Mouse (Mus musculus): ENCODE measurements around the gene Agap2. TPM values are rescaled to one million over a fixed set of nuclear protein-coding genes. Genes with fewer than 3 reads are reported as not detected.
A peak's percentile ranks its signal among the peaks of the same experiment; 100 is the strongest.

Gene Agap2
- 0.05 and 0.06 TPM in 2 replicates for polyA plus RNA-seq (2014; fragmentation: Nextera tagmentation; extraction: Ambion mirVana)

DNA sequence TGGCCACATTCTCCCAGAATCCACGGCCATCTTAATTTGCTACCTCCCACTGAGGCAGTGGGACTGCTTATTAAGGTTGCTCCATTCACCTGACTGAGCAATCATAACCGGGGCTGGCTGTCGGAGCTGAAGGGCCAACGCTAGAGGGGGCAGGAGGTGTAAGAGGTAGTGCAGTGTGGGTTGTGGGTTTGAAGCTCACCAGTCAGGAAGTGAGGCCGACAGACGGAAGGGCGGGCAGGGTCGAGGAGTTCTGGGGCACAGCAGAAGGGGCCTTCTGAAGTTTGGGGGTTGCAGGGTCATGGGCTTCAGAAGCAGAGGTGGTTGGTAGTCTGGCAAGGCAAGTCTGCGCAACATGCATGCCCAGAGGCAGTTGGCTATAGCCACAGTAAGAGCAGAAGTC lies at the start of gene Agap2:
TSS of gene Agap2 (plus strand) at position 205 of the 400 bp plus-strand sequence.
- 0 out of 2 replicates have a peak, but pooled peaks cover 3% of the 10 kb centered on the region for H3K9me3 ChIP-seq (ENCODE audit: control insufficient read depth, low read length)
- no peak within 1 kb of the TSS for H3K9ac ChIP-seq (ENCODE audit: low read length)
- H3K4me1 ChIP-seq (ENCODE audit: control insufficient read depth, insufficient read depth, low read length): peaks cover 16% of the 10 kb centered on the region
- DNase-seq (ENCODE audit: low spot score) (no peak), ATAC-seq (ENCODE audit: insufficient number of reproducible peaks, low FRiP score, low TSS enrichment, low read depth) (no peak)
- H3K27ac ChIP-seq (replicated peaks; ENCODE audit: low read depth, low read length): no peak within 1 kb of the TSS
- no peak within 1 kb of the TSS for H3K4me3 ChIP-seq (ENCODE audit: low read depth, low read length)
- 69% methylated on average over 9 of the region's 9 CpGs for WGBS
- H3K36me3 ChIP-seq (ENCODE audit: control insufficient read depth, insufficient read depth, low read length): no peaks in the 10 kb centered on the region
- H3K4me2 ChIP-seq (ENCODE audit: low read depth, severe bottlenecking): no peak within 1 kb of the TSS
- H3K27me3 ChIP-seq (ENCODE audit: control insufficient read depth, insufficient read depth, low read length): peaks cover 35% of the 10 kb centered on the region

DNA sequence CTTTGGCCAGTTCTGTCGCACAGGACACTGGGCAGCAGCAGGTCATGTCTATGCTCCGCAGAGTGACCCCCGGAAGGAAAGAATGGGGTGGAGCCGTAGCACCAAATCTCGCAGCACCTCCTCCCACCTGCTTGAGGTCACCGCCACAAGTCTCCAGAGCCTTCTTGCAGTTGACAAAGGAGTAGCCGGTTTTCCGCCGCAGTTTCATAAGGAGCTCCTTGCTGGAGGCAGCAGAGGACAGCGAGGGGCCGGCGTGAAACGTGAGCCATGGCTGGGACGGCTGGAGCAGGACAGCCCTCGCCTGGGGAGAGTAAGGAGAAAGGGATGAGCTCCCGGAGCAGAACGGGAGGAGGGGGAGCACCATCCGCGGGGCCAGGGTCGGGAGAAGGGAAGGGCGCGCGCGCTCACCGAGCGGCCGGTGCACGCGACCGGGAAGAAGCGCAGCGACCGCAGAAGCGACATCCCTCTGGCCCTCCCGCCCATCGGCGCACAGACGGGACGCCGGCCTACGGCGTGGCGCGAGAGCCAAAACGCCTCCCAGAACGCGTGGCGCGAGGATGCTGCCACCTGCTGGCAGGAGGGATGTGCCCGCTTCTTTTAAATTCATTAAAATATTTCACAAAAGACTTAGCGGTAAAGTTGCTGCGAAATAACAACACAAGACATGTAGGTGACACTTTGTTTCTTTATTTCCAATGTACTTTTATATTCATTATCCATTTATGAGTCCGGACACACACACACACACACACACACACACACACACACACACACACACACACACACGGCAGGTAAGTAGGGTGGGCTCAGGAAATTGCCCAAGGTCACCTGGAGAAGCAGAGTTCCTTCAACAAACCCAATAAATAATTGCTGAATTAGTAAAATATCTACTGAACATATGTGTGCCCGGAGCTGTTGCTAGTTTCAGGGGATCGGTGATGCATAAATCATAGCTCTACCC lies 44.5 kb upstream of the Agap2 start, which contains the start of gene Tsfm:
TSS of gene Tsfm (minus strand) at position 505 of the 961 bp plus-strand sequence.
- Histone ChIP-seq H3K9me3 (ENCODE audit: control insufficient read depth, low read length) (no peaks in the 10 kb centered on the region), H3K27me3 (ENCODE audit: control insufficient read depth, insufficient read depth, low read length) (no peaks in the 10 kb centered on the region), H3K4me2 (ENCODE audit: low read depth, severe bottlenecking) (peak within 1 kb of the TSS; percentile 69), H3K4me3 (ENCODE audit: low read depth, low read length) (peak within 1 kb of the TSS; percentile 87), H3K9ac (ENCODE audit: low read length) (peak within 1 kb of the TSS; percentile 90), H3K36me3 (ENCODE audit: control insufficient read depth, insufficient read depth, low read length) (peaks cover 15% of the 10 kb centered on the region), H3K4me1 (ENCODE audit: control insufficient read depth, insufficient read depth, low read length) (no peaks in the 10 kb centered on the region), H3K27ac (replicated peaks; ENCODE audit: low read depth, low read length) (peak within 1 kb of the TSS; percentile 56; the same call in 1 of the 2 replicates)
- 6% methylated on average over 56 of the region's 56 CpGs for WGBS
- ATAC-seq (ENCODE audit: insufficient number of reproducible peaks, low FRiP score, low TSS enrichment, low read depth): peak; percentile 80
- DNase-seq (ENCODE audit: low spot score): peak; percentile 94

DNA sequence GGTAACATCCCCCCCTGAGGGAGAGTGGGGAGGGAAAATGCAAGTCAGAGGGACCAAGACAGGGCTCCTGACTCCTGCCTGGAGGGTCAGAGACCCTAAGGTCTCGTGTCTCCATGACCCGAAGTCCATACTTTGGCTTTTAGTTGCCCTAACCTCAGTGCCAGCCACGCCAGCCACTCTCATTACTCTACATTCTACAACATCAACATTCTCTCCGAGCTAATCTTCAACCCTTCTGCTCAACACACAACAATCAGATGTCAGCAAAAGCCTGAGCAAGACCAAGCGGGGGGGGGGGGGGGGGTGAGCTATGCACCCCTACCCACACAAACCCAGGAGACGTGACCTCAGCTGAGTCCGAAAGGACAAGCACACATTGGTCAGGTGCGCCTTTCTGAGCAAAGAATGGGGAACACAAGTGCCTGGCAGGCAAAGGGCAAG lies 41.8 kb upstream of the Agap2 start:
- 84% methylated on average over 8 of the region's 8 CpGs for WGBS
- DNase-seq (ENCODE audit: low spot score) (no peak), ATAC-seq (ENCODE audit: insufficient number of reproducible peaks, low FRiP score, low TSS enrichment, low read depth) (no peak)
- Histone ChIP-seq H3K9me3 (ENCODE audit: control insufficient read depth, low read length) (no peaks in the 10 kb centered on the region), H3K4me2 (ENCODE audit: low read depth, severe bottlenecking) (no peak overlapping the region), H3K4me3 (ENCODE audit: low read depth, low read length) (no peak overlapping the region), H3K4me1 (ENCODE audit: control insufficient read depth, insufficient read depth, low read length) (no peaks in the 10 kb centered on the region), H3K36me3 (ENCODE audit: control insufficient read depth, insufficient read depth, low read length) (peaks cover 4% of the 10 kb centered on the region), H3K9ac (ENCODE audit: low read length) (no peak overlapping the region), H3K27ac (replicated peaks; ENCODE audit: low read depth, low read length) (no peak overlapping the region), H3K27me3 (ENCODE audit: control insufficient read depth, insufficient read depth, low read length) (no peaks in the 10 kb centered on the region)

DNA sequence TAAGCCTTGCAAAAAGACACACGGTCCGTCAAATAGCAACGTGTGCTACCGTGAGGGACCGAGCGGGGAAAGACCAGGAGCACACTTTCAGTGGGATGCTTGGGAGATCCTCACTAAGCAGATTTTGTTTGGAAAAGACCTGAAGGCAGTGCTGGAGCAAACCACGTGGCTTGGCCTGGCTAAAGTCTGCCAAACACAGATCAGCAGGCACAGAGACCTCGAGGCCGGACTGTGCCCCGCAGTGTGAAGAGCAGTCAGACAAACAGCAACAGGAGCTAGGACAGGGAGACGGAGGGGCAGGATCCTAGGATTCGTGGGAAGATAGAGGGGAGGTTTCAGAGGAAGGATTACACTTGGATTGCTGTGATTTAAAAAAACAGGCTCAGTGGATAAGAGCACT lies 38.8 kb upstream of the Agap2 start:
- Histone ChIP-seq H3K9ac (ENCODE audit: low read length) (no peak overlapping the region), H3K27me3 (ENCODE audit: control insufficient read depth, insufficient read depth, low read length) (no peaks in the 10 kb centered on the region; the same call in 1 of the 2 replicates), H3K4me1 (ENCODE audit: control insufficient read depth, insufficient read depth, low read length) (no peaks in the 10 kb centered on the region), H3K9me3 (ENCODE audit: control insufficient read depth, low read length) (no peaks in the 10 kb centered on the region), H3K4me3 (ENCODE audit: low read depth, low read length) (no peak overlapping the region), H3K36me3 (ENCODE audit: control insufficient read depth, insufficient read depth, low read length) (no peaks in the 10 kb centered on the region), H3K27ac (replicated peaks; ENCODE audit: low read depth, low read length) (no peak overlapping the region), H3K4me2 (ENCODE audit: low read depth, severe bottlenecking) (no peak overlapping the region)
- DNase-seq (ENCODE audit: low spot score) (no peak), ATAC-seq (ENCODE audit: insufficient number of reproducible peaks, low FRiP score, low TSS enrichment, low read depth) (no peak)
- 84% methylated on average over 12 of the region's 12 CpGs for WGBS

DNA sequence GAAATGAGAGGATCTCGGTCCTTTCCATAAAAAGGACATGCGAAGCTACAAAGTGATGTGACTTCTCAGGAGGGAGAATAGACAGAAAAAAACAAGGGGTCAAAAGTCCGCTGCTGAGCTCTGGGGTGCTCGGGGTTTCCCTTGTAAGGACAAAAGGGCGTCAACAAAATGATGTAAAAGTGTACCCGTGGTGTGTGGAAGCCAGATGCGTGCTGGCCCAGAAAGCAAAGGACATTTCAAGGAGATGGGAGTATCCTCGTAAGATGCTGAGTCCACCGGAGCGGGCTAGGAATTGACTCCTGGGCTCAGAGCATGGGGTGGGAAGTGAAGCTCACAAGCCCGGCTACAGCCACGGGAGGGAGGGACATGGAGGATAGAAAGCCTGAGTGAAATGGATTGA lies 37.4 kb upstream of the Agap2 start:
- ATAC-seq (ENCODE audit: insufficient number of reproducible peaks, low FRiP score, low TSS enrichment, low read depth) (no peak), DNase-seq (ENCODE audit: low spot score) (no peak)
- Histone ChIP-seq H3K4me2 (ENCODE audit: low read depth, severe bottlenecking) (no peak overlapping the region), H3K36me3 (ENCODE audit: control insufficient read depth, insufficient read depth, low read length) (no peaks in the 10 kb centered on the region), H3K27me3 (ENCODE audit: control insufficient read depth, insufficient read depth, low read length) (no peaks in the 10 kb centered on the region; the same call in 1 of the 2 replicates), H3K9me3 (ENCODE audit: control insufficient read depth, low read length) (no peaks in the 10 kb centered on the region), H3K27ac (replicated peaks; ENCODE audit: low read depth, low read length) (no peak overlapping the region), H3K9ac (ENCODE audit: low read length) (no peak overlapping the region), H3K4me3 (ENCODE audit: low read depth, low read length) (no peak overlapping the region), H3K4me1 (ENCODE audit: control insufficient read depth, insufficient read depth, low read length) (0 out of 2 replicates have a peak, but pooled peaks cover 4% of the 10 kb centered on the region)
- WGBS: 75% methylated on average over 12 of the region's 12 CpGs

DNA sequence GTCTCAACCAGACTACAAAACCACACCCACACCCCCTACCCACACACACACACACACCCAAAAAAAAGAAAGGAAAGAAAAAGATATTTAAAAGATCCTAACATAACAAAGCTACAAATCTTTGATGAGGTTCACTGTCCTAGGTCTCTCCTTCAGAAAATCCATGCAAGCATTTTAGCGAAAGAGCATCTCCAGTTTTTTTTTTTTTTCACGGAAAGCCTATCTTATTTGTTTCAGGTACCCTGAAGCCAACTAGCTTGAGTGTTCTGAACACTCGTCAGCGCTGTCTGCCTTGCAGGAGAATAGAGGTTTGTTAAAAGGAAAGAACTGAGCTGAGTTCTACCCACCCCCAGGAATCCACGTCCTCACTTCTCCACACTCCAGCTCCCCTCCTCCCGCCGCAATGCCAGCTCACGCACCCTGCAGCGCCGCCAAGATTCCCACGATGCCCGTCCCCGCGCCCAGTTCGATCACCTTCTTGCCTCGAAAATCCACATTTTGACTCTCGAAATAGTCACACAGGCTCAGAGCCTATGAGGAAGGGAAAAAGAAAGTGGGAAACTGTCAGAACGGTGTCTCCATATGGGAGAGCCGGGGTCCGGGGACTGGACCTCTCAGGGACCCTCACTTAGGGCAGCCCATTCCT lies 34.4 kb upstream of the Agap2 start:
- WGBS: 2% methylated on average over 20 of the region's 20 CpGs
- Histone ChIP-seq H3K4me3 (ENCODE audit: low read depth, low read length) (peak overlapping the region; percentile 90), H3K9me3 (ENCODE audit: control insufficient read depth, low read length) (no peaks in the 10 kb centered on the region), H3K27me3 (ENCODE audit: control insufficient read depth, insufficient read depth, low read length) (no peaks in the 10 kb centered on the region; the same call in 1 of the 2 replicates), H3K36me3 (ENCODE audit: control insufficient read depth, insufficient read depth, low read length) (no peaks in the 10 kb centered on the region), H3K4me1 (ENCODE audit: control insufficient read depth, insufficient read depth, low read length) (0 out of 2 replicates have a peak, but pooled peaks cover 4% of the 10 kb centered on the region), H3K4me2 (ENCODE audit: low read depth, severe bottlenecking) (peak overlapping the region; percentile 98), H3K27ac (replicated peaks; ENCODE audit: low read depth, low read length) (no peak overlapping the region), H3K9ac (ENCODE audit: low read length) (peak overlapping the region; percentile 63)
- no peak for DNase-seq (ENCODE audit: low spot score)
- ATAC-seq (ENCODE audit: insufficient number of reproducible peaks, low FRiP score, low TSS enrichment, low read depth): no peak; the same call in 1 of the 2 replicates

DNA sequence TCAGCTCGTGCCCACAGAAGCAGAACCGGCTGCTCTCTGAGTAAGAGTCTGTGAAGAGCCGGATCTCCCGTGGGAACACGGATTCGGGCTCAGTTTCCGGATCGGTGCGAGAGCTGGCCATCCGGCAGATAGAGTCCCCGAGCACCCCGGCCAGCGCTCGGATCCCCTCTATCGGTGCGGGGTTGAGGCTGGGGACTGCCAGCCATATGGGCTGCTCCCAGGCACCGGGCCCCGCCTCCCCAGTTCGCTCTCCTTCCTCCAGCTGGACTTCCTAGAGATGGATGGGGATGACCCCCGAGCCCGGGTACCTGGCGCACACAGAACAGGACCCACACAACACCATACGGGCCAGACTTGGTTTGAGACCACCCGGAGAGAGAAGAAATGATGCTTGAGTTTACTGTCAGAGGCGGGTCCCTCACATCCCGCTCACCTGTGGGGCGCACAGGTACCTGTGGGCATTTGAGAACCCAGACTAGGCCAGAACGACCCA lies 33.8 kb upstream of the Agap2 start, which contains the start of the genes Mettl1 and Eef1akmt3:
TSS of gene Mettl1 (plus strand) at position 141 of the 493 bp plus-strand sequence.
TSS of gene Eef1akmt3 (minus strand) at position 240 of the 493 bp plus-strand sequence.
- H3K4me2 ChIP-seq (ENCODE audit: low read depth, severe bottlenecking): peak within 1 kb of the TSS; percentile 98
- under 1% methylated on average over 27 of the region's 28 CpGs for WGBS
- no peaks in the 10 kb centered on the region for H3K9me3 ChIP-seq (ENCODE audit: control insufficient read depth, low read length)
- no peak within 1 kb of the TSS for H3K27ac ChIP-seq (replicated peaks; ENCODE audit: low read depth, low read length)
- no peaks in the 10 kb centered on the region; the same call in 1 of the 2 replicates for H3K36me3 ChIP-seq (ENCODE audit: control insufficient read depth, insufficient read depth, low read length)
- DNase-seq (ENCODE audit: low spot score): peak; percentile 66
- H3K4me1 ChIP-seq (ENCODE audit: control insufficient read depth, insufficient read depth, low read length): 0 out of 2 replicates have a peak, but pooled peaks cover 4% of the 10 kb centered on the region
- H3K9ac ChIP-seq (ENCODE audit: low read length): peak within 1 kb of the TSS; percentile 63
- H3K27me3 ChIP-seq (ENCODE audit: control insufficient read depth, insufficient read depth, low read length): no peaks in the 10 kb centered on the region; the same call in 1 of the 2 replicates
- peak; percentile 74 for ATAC-seq (ENCODE audit: insufficient number of reproducible peaks, low FRiP score, low TSS enrichment, low read depth)
- peak within 1 kb of the TSS; percentile 90 for H3K4me3 ChIP-seq (ENCODE audit: low read depth, low read length)
